Mouse (Mus musculus): Measurements from ENCODE around the gene Kcnc1.

GRCm38 (mm10) chr7:46408606-46409005, 12.3 kb downstream of the Kcnc1 start:
- TF ChIP-seq CTCF (conservative IDR thresholded peaks at IDR 0.05 in 1 of 2, IDR thresholded peaks at IDR 0.05 in 1 of 2; ENCODE audit: low read depth in 2 of 2, low read length in 2 of 2) (no peak), POLR2A (IDR thresholded peaks at IDR 0.05; ENCODE audit: low read depth, low read length) (no peak), EP300 (IDR thresholded peaks at IDR 0.05; ENCODE audit: low read length) (no peak), ZC3H11A (IDR thresholded peaks at IDR 0.05; ENCODE audit: low read depth, low read length) (no peak), MEF2A (IDR thresholded peaks at IDR 0.05; ENCODE audit: borderline replicate concordance, low read depth, low read length) (no peak), MYC (IDR thresholded peaks at IDR 0.05; ENCODE audit: low read depth, low read length) (no peak), PAX5 (IDR thresholded peaks at IDR 0.05; ENCODE audit: low read length) (no peak), TCF12 (IDR thresholded peaks at IDR 0.05; ENCODE audit: low read depth, low read length) (no peak), SMC3 (IDR thresholded peaks at IDR 0.05; ENCODE audit: low read depth, low read length) (no peak), USF1 (IDR thresholded peaks at IDR 0.05; ENCODE audit: low read depth, low read length) (no peak), TBP (conservative IDR thresholded peaks at IDR 0.05; ENCODE audit: low read depth, low read length) (no peak), POLR2AphosphoS2 (IDR thresholded peaks at IDR 0.05; ENCODE audit: low read depth, low read length) (no peak), RCOR1 (conservative IDR thresholded peaks at IDR 0.05; ENCODE audit: low read depth, low read length) (no peak)

Measured in CH12.LX (cell line).